Mouse (Mus musculus) lung, adult 2 months (tissue): ENCODE results near the gene Lrrc58.

Experiments
- CTCF ChIP-seq: fragments of 200-500 bp; IDR thresholded peaks from 2 replicates; pipeline ENCODE4 v1.5.1; 2011; ENCODE audit warnings: mild to moderate bottlenecking, low read length, control low read depth; ENCODE audit not compliant: insufficient read depth
- POLR2A ChIP-seq: fragments of 200-500 bp; IDR thresholded peaks from 2 replicates; pipeline ENCODE4 v1.6.1; 2011; ENCODE audit warnings: low read depth, mild to moderate bottlenecking, control low read depth, low read length, borderline replicate concordance; ENCODE audit errors: extremely low read depth

DNA sequence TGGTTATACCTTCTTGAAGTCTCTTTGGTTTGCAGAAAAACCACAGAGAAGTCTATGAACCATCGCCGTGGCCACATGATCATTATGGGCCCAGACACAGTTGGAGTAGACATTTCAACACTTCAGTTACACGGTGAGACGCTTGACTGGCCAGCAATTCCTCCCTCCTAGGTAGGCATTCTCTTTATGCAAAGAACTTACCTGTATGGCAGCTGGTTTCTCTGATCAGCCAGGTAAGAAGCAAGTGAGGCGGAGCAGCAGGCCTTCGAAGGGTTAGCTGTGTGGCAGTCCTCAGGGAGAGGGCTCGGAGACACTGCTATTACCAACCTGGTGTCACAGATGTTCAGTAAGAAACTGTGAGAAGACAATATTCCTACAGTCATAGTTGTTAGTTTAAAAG, 8.0 kb upstream of the Lrrc58 start:
- TF ChIP-seq CTCF, result no peak
- no peak for TF ChIP-seq POLR2A
